Mouse (Mus musculus): ENCODE measurements around the gene Gcsh. TPM values are rescaled to one million over a fixed set of nuclear protein-coding genes. Genes with fewer than 3 reads are reported as not detected.

Gene Gcsh
- polyA plus RNA-seq, 1 experiment, result 234 TPM

GRCm38 (mm10) chr8:116946851-116947250, 46.5 kb downstream of the Gcsh start:
- Histone ChIP-seq H3K4me3 (ENCODE audit: insufficient read depth, low read depth, low read length) (peak overlapping the region; percentile 45), H3K27ac (replicated peaks; ENCODE audit: low read depth, low read length) (peak overlapping the region; percentile 48), H3K4me1 (ENCODE audit: control insufficient read depth, insufficient read depth, insufficient read length, low read length) (peaks cover 8% of the 10 kb centered on the region)

GRCm38 (mm10) chr8:116946268-116946838, 47.0 kb downstream of the Gcsh start:
- Histone ChIP-seq H3K4me3 (ENCODE audit: insufficient read depth, low read depth, low read length) (peak overlapping the region; percentile 45), H3K4me1 (ENCODE audit: control insufficient read depth, insufficient read depth, insufficient read length, low read length) (peaks cover 8% of the 10 kb centered on the region), H3K27ac (replicated peaks; ENCODE audit: low read depth, low read length) (peak overlapping the region; percentile 48)

GRCm38 (mm10) chr8:116945169-116945910, 48.0 kb downstream of the Gcsh start:
- H3K27ac ChIP-seq (replicated peaks; ENCODE audit: low read depth, low read length), result peak overlapping the region; percentile 48
- peaks cover 8% of the 10 kb centered on the region for H3K4me1 ChIP-seq (ENCODE audit: control insufficient read depth, insufficient read depth, insufficient read length, low read length)
- H3K4me3 ChIP-seq (ENCODE audit: insufficient read depth, low read depth, low read length), result peak overlapping the region; percentile 96

- Histone ChIP-seq H3K4me1 (ENCODE audit: control insufficient read depth, insufficient read depth, insufficient read length, low read length) (peaks cover 8% of the 10 kb centered on the region), H3K4me3 (ENCODE audit: insufficient read depth, low read depth, low read length) (peak overlapping the region; percentile 96), H3K27ac (replicated peaks; ENCODE audit: low read depth, low read length) (0 out of 2 replicates have a peak overlapping the region, but pooled peaks have one; percentile 18)
These were observed 49.0 kb downstream of the Gcsh start for GRCm38 (mm10) chr8:116944385-116944696.

- H3K27ac ChIP-seq (replicated peaks; ENCODE audit: low read depth, low read length), result 0 out of 2 replicates have a peak overlapping the region, but pooled peaks have one; percentile 18
- H3K4me1 ChIP-seq (ENCODE audit: control insufficient read depth, insufficient read depth, insufficient read length, low read length), result peaks cover 8% of the 10 kb centered on the region
- peak overlapping the region; percentile 96 for H3K4me3 ChIP-seq (ENCODE audit: insufficient read depth, low read depth, low read length)
These were observed 49.6 kb downstream of the Gcsh start for GRCm38 (mm10) chr8:116943555-116944384.

- Histone ChIP-seq H3K4me1 (ENCODE audit: control insufficient read depth, insufficient read depth, insufficient read length, low read length) (peaks cover 8% of the 10 kb centered on the region), H3K4me3 (ENCODE audit: insufficient read depth, low read depth, low read length) (peak within 1 kb of the TSS; percentile 96), H3K27ac (replicated peaks; ENCODE audit: low read depth, low read length) (0 out of 2 replicates have a peak within 1 kb of the TSS, but pooled peaks have one; percentile 18)
These were observed 50.2 kb downstream of the Gcsh start, which contains the start of gene Atmin for GRCm38 (mm10) chr8:116943161-116943554. Atmin (plus strand) TSS chr8:116943393.

GRCm38 (mm10) chr8:116942284-116943058, 50.9 kb downstream of the Gcsh start:
- peaks cover 8% of the 10 kb centered on the region for H3K4me1 ChIP-seq (ENCODE audit: control insufficient read depth, insufficient read depth, insufficient read length, low read length)
- H3K4me3 ChIP-seq (ENCODE audit: insufficient read depth, low read depth, low read length), result no peak overlapping the region
- H3K27ac ChIP-seq (replicated peaks; ENCODE audit: low read depth, low read length), result no peak overlapping the region

GRCm38 (mm10) chr8:116935506-116935905, 57.8 kb downstream of the Gcsh start:
- no peak overlapping the region for H3K4me3 ChIP-seq (ENCODE audit: insufficient read depth, low read depth, low read length)
- H3K4me1 ChIP-seq (ENCODE audit: control insufficient read depth, insufficient read depth, insufficient read length, low read length), result no peaks in the 10 kb centered on the region
- H3K27ac ChIP-seq (replicated peaks; ENCODE audit: low read depth, low read length), result no peak overlapping the region

- H3K27ac ChIP-seq (replicated peaks; ENCODE audit: low read depth, low read length), result no peak overlapping the region
- H3K4me3 ChIP-seq (ENCODE audit: insufficient read depth, low read depth, low read length), result no peak overlapping the region
- H3K4me1 ChIP-seq (ENCODE audit: control insufficient read depth, insufficient read depth, insufficient read length, low read length), result no peaks in the 10 kb centered on the region
These were observed 58.4 kb downstream of the Gcsh start for GRCm38 (mm10) chr8:116934976-116935375.

Other genes with a start within 250 kb of the Gcsh start
- gene Cmc2, start 72.1 kb downstream of the Gcsh start, polyA plus RNA-seq (2012; ENCODE audit: insufficient read depth, insufficient read length, missing spikeins), result 81.1 and 117 TPM in 2 replicates
- 1.5 and 2.1 TPM in 2 replicates for gene Cenpn, start 71.8 kb downstream of the Gcsh start, polyA plus RNA-seq (2012; ENCODE audit: insufficient read depth, insufficient read length, missing spikeins)
- 5.1 and 8.7 TPM in 2 replicates for gene Atmin, start 50.1 kb downstream of the Gcsh start, polyA plus RNA-seq (2012; ENCODE audit: insufficient read depth, insufficient read length, missing spikeins)
- gene 1700030J22Rik, start 14.6 kb downstream of the Gcsh start, polyA plus RNA-seq (2012; ENCODE audit: insufficient read depth, insufficient read length, missing spikeins), result 0.36 and 0.58 TPM in 2 replicates
- not detected in 2 replicates for gene Pkd1l2, start 88.9 kb upstream of the Gcsh start, polyA plus RNA-seq (2012; ENCODE audit: insufficient read depth, insufficient read length, missing spikeins)
- not detected in 2 replicates for gene Bco1, start 102.3 kb upstream of the Gcsh start, polyA plus RNA-seq (2012; ENCODE audit: insufficient read depth, insufficient read length, missing spikeins)
- gene Gan, start 164.6 kb upstream of the Gcsh start, polyA plus RNA-seq (2012; ENCODE audit: insufficient read depth, insufficient read length, missing spikeins), result 2.2 and 3.1 TPM in 2 replicates